Mouse (Mus musculus): ENCODE data around the gene Tmem52b. TPM values are rescaled to one million over a fixed set of nuclear protein-coding genes. Genes with fewer than 3 reads are reported as not detected.
A peak's percentile ranks its signal among the peaks of the same experiment; 100 is the strongest.
"Not testable (repeated sequence)": the region's sequence is repeated elsewhere in the genome, so short reads cannot be mapped to it uniquely, and the experiment has no call there.

The Tmem52b gene
- polyA plus RNA-seq (2015; fragmentation: Nextera tagmentation; extraction: Ambion mirVana): not detected in 2 replicates

- no peak for DNase-seq (ENCODE audit: low spot score)
Observed at GRCm38 (mm10) chr6:129512367-129512766, at the start of gene Tmem52b. Gene Tmem52b, plus strand, starts transcription at chr6:129512555.

GRCm38 (mm10) chr6:129471386-129471785 lies 41.0 kb upstream of the Tmem52b start:
- DNase-seq (ENCODE audit: low spot score): no peak

GRCm38 (mm10) chr6:129472627-129473026 lies 39.7 kb upstream of the Tmem52b start:
- no peak for DNase-seq (ENCODE audit: low spot score)

- no peak for DNase-seq (ENCODE audit: low spot score)
Observed at GRCm38 (mm10) chr6:129476404-129477126, 35.8 kb upstream of the Tmem52b start.

GRCm38 (mm10) chr6:129480089-129480958 lies 32.0 kb upstream of the Tmem52b start:
- no peak for DNase-seq (ENCODE audit: low spot score)

- DNase-seq (ENCODE audit: low spot score): no peak
Observed at GRCm38 (mm10) chr6:129494924-129495323, 17.4 kb upstream of the Tmem52b start.

GRCm38 (mm10) chr6:129497345-129498218 lies 14.8 kb upstream of the Tmem52b start:
- DNase-seq (ENCODE audit: low spot score): no peak

- DNase-seq (ENCODE audit: low spot score): not testable (repeated sequence)
Observed at GRCm38 (mm10) chr6:129499516-129499915, 12.8 kb upstream of the Tmem52b start.

GRCm38 (mm10) chr6:129503471-129503870 lies 8.9 kb upstream of the Tmem52b start:
- no peak for DNase-seq (ENCODE audit: low spot score)

GRCm38 (mm10) chr6:129507024-129507423 lies 5.3 kb upstream of the Tmem52b start, which contains the start of gene Olr1:
Gene Olr1, minus strand, starts transcription at chr6:129507165.
- no peak for DNase-seq (ENCODE audit: low spot score)

GRCm38 (mm10) chr6:129510120-129510911 lies 2.0 kb upstream of the Tmem52b start:
- DNase-seq (ENCODE audit: low spot score): no peak

GRCm38 (mm10) chr6:129512868-129513267 lies 513 bp downstream of the Tmem52b start:
- DNase-seq (ENCODE audit: low spot score): no peak

GRCm38 (mm10) chr6:129513409-129513808 lies 1.1 kb downstream of the Tmem52b start:
- no peak for DNase-seq (ENCODE audit: low spot score)

- DNase-seq (ENCODE audit: low spot score): no peak
Observed at GRCm38 (mm10) chr6:129514376-129514775, 2.0 kb downstream of the Tmem52b start.

- no peak for DNase-seq (ENCODE audit: low spot score)
Observed at GRCm38 (mm10) chr6:129515068-129515467, 2.7 kb downstream of the Tmem52b start.

GRCm38 (mm10) chr6:129516388-129516787 lies 4.0 kb downstream of the Tmem52b start:
- no peak for DNase-seq (ENCODE audit: low spot score)

GRCm38 (mm10) chr6:129517752-129518408 lies 5.5 kb downstream of the Tmem52b start:
- DNase-seq (ENCODE audit: low spot score): peak; percentile 45

- DNase-seq (ENCODE audit: low spot score): no peak
Observed at GRCm38 (mm10) chr6:129526069-129526468, 13.7 kb downstream of the Tmem52b start.

- DNase-seq (ENCODE audit: low spot score): no peak
Observed at GRCm38 (mm10) chr6:129527416-129527815, 15.1 kb downstream of the Tmem52b start.

GRCm38 (mm10) chr6:129529605-129530004 lies 17.2 kb downstream of the Tmem52b start:
- no peak for DNase-seq (ENCODE audit: low spot score)

Data from thymus, postnatal 0 days (tissue).